Mouse (Mus musculus) cortical plate, adult 2 months (tissue): ENCODE data around the gene Psmd14. TPM values are rescaled to one million over a fixed set of nuclear protein-coding genes. Genes with fewer than 3 reads are reported as not detected.

Experiments
- H3K27ac ChIP-seq: fragments of 200-500 bp; 2 replicates; pipeline ENCODE4 v1.5.1; 2012; ENCODE audit warnings: low read length, control low read depth, inconsistent platforms; ENCODE audit not compliant: insufficient read depth
- H3K4me1 ChIP-seq: fragments of 200-500 bp; 2 replicates; pipeline ENCODE4 v1.6.1; 2011; ENCODE audit warnings: low read length; ENCODE audit not compliant: control insufficient read depth, insufficient read depth
- H3K4me3 ChIP-seq: fragments of 200-500 bp; 2 replicates; pipeline ENCODE4 v1.5.1; 2011; ENCODE audit warnings: mild to moderate bottlenecking, low read length, control low read depth; ENCODE audit not compliant: insufficient read depth
- CTCF ChIP-seq: fragments of 200-500 bp; IDR thresholded peaks from 2 replicates; pipeline ENCODE4 v1.5.1; 2011; ENCODE audit warnings: mild to moderate bottlenecking, control low read depth, low read length; ENCODE audit not compliant: insufficient read depth; ENCODE audit errors: extremely low read depth
- POLR2A ChIP-seq: fragments of 200-500 bp; IDR thresholded peaks from 2 replicates; pipeline ENCODE4 v1.6.1; 2011; ENCODE audit warnings: mild to moderate bottlenecking, low read length, control low read depth; ENCODE audit not compliant: insufficient read depth; ENCODE audit errors: extremely low read depth
- polyA plus RNA-seq: library from polyadenylated mRNA; depleted of rRNA; stranded (reverse); fragments of >200 nt; gene quantifications from 2 replicates; pipeline ENCODE4 v1.2.3, GENCODE M21; 2012

The Psmd14 gene
- polyA plus RNA-seq, 1 experiment, result 89.2 TPM

DNA sequence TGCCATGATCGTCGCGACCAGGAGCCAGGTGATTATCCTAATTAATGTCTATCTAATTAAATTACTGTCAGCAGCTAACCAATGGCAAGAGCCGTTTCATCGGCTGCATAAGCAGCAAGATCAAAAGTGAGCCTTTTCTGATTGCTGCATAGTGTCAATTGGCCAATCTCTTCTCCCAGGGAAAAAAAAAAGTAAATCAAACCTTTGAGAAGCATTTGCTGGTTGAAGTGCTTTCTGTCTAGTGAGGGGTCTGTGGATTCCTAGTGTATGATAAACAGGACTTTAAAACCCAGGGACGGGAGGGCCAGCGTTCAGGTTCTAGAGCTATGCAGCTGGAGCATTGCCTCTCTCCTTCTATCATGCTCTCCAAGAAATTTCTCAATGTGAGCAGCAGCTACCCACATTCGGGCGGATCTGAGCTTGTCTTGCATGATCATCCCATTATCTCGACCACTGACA is 92.9 kb downstream of the Psmd14 start:
- TF ChIP-seq POLR2A (peak; percentile 43), CTCF (no peak)
- Histone ChIP-seq H3K27ac (peak overlapping the region; percentile 80), H3K4me3 (peak overlapping the region; percentile 88), H3K4me1 (no peaks in the 10 kb centered on the region; the same call in 1 of the 2 replicates)

DNA sequence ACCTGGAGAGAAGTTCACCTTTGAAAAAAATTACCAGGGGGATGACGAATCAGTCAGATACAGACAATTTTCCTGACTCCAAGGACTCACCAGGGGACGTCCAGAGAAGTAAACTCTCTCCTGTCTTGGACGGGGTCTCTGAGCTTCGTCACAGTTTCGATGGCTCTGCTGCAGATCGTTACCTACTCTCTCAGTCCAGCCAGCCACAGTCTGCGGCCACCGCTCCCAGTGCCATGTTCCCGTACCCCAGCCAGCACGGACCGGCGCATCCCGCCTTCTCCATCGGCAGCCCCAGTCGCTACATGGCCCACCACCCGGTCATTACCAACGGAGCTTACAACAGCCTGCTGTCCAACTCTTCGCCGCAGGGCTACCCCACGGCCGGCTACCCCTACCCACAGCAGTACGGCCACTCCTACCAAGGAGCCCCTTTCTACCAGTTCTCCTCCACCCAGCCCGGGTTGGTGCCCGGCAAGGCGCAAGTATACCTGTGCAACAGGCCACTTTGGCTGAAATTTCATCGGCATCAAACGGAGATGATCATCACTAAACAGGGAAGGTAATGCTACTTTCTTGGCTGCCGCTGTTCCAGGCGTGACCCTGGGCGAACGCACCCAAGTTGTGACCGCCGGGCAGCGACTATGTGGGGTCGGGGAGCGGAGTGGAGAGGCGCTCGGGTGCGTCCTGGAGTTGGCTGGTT is 93.5 kb downstream of the Psmd14 start:
- TF ChIP-seq POLR2A (no peak), CTCF (no peak)
- Histone ChIP-seq H3K27ac (peak overlapping the region; percentile 80), H3K4me3 (peak overlapping the region; percentile 88), H3K4me1 (no peaks in the 10 kb centered on the region; the same call in 1 of the 2 replicates)

DNA sequence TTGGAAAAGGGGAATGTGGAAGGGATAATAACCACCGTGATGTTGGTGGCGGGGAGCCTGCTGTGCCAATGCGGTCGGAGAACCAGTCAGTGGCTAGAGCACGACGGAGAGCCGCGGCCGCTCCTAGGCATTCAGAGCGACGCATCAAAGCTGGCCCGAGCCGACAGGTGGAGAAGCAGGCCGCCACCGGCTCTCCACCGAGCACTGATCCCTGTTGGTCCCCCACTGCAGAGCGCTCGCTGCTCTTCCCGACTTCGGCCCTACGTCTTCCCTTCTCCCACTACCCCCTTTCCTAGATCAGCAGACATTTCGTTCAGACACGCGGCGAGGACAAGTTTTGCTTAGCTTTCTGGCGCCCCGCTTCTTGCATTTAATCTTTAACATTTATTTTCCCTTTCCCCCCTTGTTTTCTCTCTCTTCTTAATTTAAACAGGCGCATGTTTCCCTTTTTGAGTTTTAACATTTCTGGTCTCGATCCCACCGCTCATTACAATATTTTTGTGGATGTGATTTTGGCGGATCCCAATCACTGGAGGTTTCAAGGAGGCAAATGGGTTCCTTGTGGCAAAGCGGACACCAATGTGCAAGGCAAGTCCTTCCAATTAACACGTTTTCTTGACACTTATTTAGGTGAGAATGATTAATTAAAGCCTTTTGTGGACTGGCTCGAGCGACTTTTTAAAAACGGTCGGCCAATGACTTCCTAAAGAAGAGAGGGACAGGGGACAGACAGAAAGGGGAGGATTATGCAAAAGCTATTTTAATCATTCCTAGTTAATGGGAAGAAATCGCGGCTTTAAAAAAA is 94.2 kb downstream of the Psmd14 start:
- no peaks in the 10 kb centered on the region; the same call in 1 of the 2 replicates for H3K4me1 ChIP-seq
- TF ChIP-seq CTCF (no peak), POLR2A (no peak)
- H3K27ac ChIP-seq, result peak overlapping the region; percentile 80
- peak overlapping the region; percentile 88 for H3K4me3 ChIP-seq

DNA sequence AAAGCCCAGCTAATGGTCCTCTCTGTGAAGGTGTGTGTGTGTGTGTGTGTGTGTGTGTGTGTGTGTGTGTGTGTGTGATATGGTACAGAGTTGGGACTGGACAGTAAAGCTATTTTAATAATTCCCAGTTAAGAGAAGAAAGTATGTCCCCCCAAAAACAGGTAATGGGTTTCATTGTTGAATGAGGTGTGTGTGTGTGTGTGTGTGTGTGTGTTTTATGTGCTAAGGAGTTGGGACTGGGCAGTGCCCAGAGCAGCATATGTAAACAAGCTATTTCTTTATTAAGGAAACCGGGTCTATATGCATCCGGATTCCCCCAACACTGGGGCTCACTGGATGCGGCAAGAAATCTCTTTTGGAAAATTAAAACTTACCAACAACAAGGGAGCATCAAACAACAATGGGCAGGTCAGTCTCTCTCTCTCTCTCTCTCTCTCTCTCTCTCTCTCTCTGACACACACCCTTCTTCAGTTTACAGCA is 94.9 kb downstream of the Psmd14 start:
- Histone ChIP-seq H3K27ac (peak overlapping the region; percentile 80), H3K4me1 (no peaks in the 10 kb centered on the region; the same call in 1 of the 2 replicates), H3K4me3 (peak overlapping the region; percentile 88)
- TF ChIP-seq CTCF (no peak), POLR2A (no peak)

DNA sequence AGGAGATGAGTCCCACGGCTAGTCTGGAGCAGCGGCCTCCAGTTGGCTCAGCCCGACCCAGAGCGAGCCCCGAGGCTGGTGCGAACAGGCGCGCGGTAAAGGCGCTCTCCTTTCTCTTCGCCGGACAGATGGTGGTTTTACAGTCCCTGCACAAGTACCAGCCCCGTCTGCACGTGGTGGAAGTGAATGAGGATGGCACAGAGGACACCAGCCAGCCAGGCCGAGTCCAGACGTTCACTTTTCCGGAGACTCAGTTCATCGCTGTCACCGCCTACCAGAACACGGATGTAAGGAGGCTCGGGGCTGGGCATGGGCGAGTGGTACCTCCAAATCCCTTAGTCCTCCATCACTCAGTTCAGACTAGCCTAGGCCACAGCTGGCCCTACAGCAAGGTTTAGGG is 95.7 kb downstream of the Psmd14 start:
- peak overlapping the region; percentile 80 for H3K27ac ChIP-seq
- no peaks in the 10 kb centered on the region; the same call in 1 of the 2 replicates for H3K4me1 ChIP-seq
- TF ChIP-seq CTCF, result no peak
- TF ChIP-seq POLR2A, result no peak
- H3K4me3 ChIP-seq, result peak overlapping the region; percentile 88

DNA sequence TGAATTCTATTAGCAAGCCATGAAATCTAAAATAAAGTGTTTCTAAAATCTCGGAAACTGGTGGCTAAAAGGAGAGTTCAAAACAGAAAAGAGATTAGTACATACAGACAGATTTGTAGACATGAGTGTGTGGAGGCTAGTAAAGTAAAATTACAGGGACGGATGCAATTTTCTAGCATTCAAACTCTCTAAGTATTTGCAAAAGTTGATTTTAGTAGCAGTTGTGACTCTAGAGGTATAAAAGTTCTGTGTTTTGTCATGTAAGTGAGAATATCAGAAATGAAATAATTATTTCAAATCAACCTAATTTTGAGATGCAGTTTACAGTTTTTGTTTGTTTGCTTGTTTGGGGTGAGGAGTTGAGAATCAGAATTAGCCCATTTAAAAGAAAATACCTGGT is 96.3 kb downstream of the Psmd14 start:
- H3K4me3 ChIP-seq, result peak overlapping the region; percentile 88; the same call in 1 of the 2 replicates
- 0 out of 2 replicates have a peak overlapping the region, but pooled peaks have one; percentile 80 for H3K27ac ChIP-seq
- no peak for TF ChIP-seq CTCF
- no peak for TF ChIP-seq POLR2A
- no peaks in the 10 kb centered on the region for H3K4me1 ChIP-seq

DNA sequence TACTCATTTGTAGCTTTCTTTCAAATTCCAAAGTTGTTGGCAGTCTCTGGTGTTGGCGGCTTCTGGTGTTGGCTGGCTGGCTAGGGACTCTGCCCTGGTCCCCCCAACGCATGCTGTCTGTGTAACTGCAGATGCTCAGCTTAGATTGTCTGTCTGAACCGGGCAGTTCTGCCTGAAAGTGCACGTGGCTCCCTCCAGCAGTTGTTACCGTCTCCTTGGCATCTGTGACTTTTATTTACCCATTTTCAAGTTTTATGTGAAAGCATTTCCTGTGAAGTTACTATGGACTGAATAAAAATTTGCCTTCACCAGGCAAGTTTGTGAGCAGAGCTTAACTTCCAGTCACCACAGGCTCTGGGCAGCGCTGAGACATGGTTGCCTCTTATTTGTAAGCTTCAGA is 97.3 kb downstream of the Psmd14 start:
- H3K27ac ChIP-seq, result peak overlapping the region; percentile 65; the same call in 1 of the 2 replicates
- TF ChIP-seq CTCF (no peak), POLR2A (no peak)
- H3K4me1 ChIP-seq, result no peaks in the 10 kb centered on the region
- peak overlapping the region; percentile 88 for H3K4me3 ChIP-seq

DNA sequence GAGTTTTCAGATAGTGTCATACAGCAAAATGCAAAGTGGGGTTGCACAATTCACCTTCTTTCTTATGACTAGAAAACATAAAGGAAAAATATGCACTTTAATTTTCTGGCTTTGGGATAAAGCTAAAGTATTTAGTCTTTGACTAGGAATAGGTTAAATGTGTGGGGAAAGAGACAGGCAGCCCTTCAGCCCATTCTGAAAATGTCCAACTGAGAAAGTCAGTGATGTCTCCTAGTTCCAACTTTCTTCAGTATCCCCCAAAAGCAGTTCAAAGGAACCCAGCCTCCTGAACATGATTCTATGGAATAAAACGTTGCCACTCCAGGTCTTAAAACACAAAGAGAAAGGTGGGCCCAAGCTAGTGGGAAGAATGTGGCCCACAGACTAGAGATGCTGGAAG is 97.9 kb downstream of the Psmd14 start:
- H3K4me1 ChIP-seq, result no peaks in the 10 kb centered on the region; the same call in 1 of the 2 replicates
- H3K4me3 ChIP-seq, result peak overlapping the region; percentile 88
- no peak for TF ChIP-seq POLR2A
- no peak overlapping the region for H3K27ac ChIP-seq

DNA sequence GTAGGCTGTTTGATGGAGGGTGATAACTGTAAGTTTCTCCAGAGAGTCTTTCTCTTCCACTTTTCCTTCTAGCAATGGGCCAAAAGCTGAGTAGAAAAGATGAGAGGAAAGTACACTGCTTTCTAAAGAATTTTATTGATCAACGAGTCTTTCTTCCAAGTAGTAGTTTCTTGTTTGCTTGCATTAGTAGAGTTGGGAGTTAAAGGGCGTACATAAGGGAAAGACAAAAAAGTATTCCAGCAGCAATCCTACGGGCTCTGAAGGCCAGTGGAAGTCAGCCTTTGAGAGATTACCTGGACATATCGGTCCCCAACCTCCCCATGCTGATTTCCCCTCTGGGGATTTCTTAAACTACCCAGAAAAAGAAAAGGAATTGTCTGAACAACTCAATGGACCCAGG is 99.3 kb downstream of the Psmd14 start:
- TF ChIP-seq CTCF, result no peak
- no peak for TF ChIP-seq POLR2A
- peak overlapping the region; percentile 29; the same call in 1 of the 2 replicates for H3K4me3 ChIP-seq
- H3K27ac ChIP-seq, result peak overlapping the region; percentile 94; the same call in 1 of the 2 replicates
- no peaks in the 10 kb centered on the region; the same call in 1 of the 2 replicates for H3K4me1 ChIP-seq
